Mouse (Mus musculus): Measurements from ENCODE around the gene Olfr1145.

The Olfr1145 gene

GRCm38 (mm10) chr2:87809522-87809921, at the start of gene Olfr1145:
Olfr1145 (plus strand) TSS chr2:87809822.
- DNase-seq (ENCODE audit: low read depth, low spot score) = no peak

- no peak for DNase-seq (ENCODE audit: low read depth, low spot score)
These were observed 33.5 kb upstream of the Olfr1145 start for GRCm38 (mm10) chr2:87776143-87776542.

- DNase-seq (ENCODE audit: low read depth, low spot score) = no peak
These were observed 30.4 kb upstream of the Olfr1145 start, which contains the start of gene Olfr152 for GRCm38 (mm10) chr2:87779183-87779582. Olfr152 (plus strand) TSS chr2:87779483.

- DNase-seq (ENCODE audit: low read depth, low spot score) = no peak
These were observed 9.3 kb upstream of the Olfr1145 start, which contains the start of gene Olfr1143 for GRCm38 (mm10) chr2:87800292-87800691. Olfr1143 (plus strand) TSS chr2:87800592.

GRCm38 (mm10) chr2:87830233-87830632, 20.6 kb downstream of the Olfr1145 start, which contains the start of gene Olfr1148:
Olfr1148 (plus strand) TSS chr2:87830533.
- no peak for DNase-seq (ENCODE audit: low read depth, low spot score)

- DNase-seq (ENCODE audit: low read depth, low spot score) = no peak
These were observed 34.1 kb downstream of the Olfr1145 start, which contains the start of gene Olfr1150-ps1 for GRCm38 (mm10) chr2:87843693-87844092. Olfr1150-ps1 (plus strand) TSS chr2:87843993.

GRCm38 (mm10) chr2:87855562-87855961, 45.9 kb downstream of the Olfr1145 start, which contains the start of gene Olfr1151:
Olfr1151 (plus strand) TSS chr2:87855862.
- no peak for DNase-seq (ENCODE audit: low read depth, low spot score)

All from ES-CJ7 (cell line).